Mouse (Mus musculus) myocyte (in vitro differentiated cells): ENCODE data around the gene BC035947. TPM values are rescaled to one million over a fixed set of nuclear protein-coding genes. Genes with fewer than 3 reads are reported as not detected.

Experiments used
- H3K27me3 ChIP-seq: one replicate; pipeline ENCODE4 v1.6.1; 2011; ENCODE audit not compliant: control insufficient read depth, insufficient read depth, insufficient read length
- H3K36me3 ChIP-seq: one replicate; pipeline ENCODE4 v1.6.1; 2011; ENCODE audit not compliant: control insufficient read depth, insufficient read depth
- H3K4me2 ChIP-seq: one replicate; pipeline ENCODE4 v1.6.1; 2011; ENCODE audit warnings: low read depth, control low read depth
- H3K4me3 ChIP-seq: one replicate; pipeline ENCODE4 v1.5.1; 2011; ENCODE audit warnings: mild to moderate bottlenecking, control low read depth, moderate library complexity
- H3K79me2 ChIP-seq: one replicate; pipeline ENCODE4 v1.6.1; 2011; ENCODE audit not compliant: control insufficient read depth, insufficient read depth
- H3ac ChIP-seq: one replicate; pipeline ENCODE4 v1.6.1; 2011; ENCODE audit not compliant: control insufficient read depth, insufficient read length
- CEBPB ChIP-seq: IDR thresholded peaks from 2 replicates; pipeline ENCODE4 v1.6.1; 2011; ENCODE audit warnings: mild to moderate bottlenecking, moderate library complexity; ENCODE audit not compliant: poor library complexity, insufficient read depth, severe bottlenecking
- E2F4 ChIP-seq: IDR thresholded peaks from one replicate; pipeline ENCODE4 v1.6.1; 2011; ENCODE audit warnings: mild to moderate bottlenecking, control low read depth, moderate library complexity; ENCODE audit not compliant: insufficient read depth
- MAX ChIP-seq: IDR thresholded peaks from one replicate; pipeline ENCODE4 v1.6.1; 2011; ENCODE audit warnings: low read depth, mild to moderate bottlenecking, control low read depth
- MYOD1 ChIP-seq, 3 experiments: IDR thresholded peaks; one replicate each; pipeline ENCODE4 v1.6.1; 2011; ENCODE audit warnings: control low read depth in 2 of 3, low read depth in 2 of 3, mild to moderate bottlenecking in 2 of 3, moderate library complexity in 1 of 3; ENCODE audit not compliant: insufficient read length in 2 of 3, control insufficient read depth in 1 of 3
- MYOG ChIP-seq, 3 experiments: IDR thresholded peaks; one replicate each; pipeline ENCODE4 v1.6.1; 2011; ENCODE audit warnings: control low read depth in 2 of 3, low read depth in 2 of 3, mild to moderate bottlenecking in 2 of 3; ENCODE audit not compliant: insufficient read length in 2 of 3, control insufficient read depth in 1 of 3, insufficient read depth in 1 of 3
- POLR2A ChIP-seq: IDR thresholded peaks from one replicate; pipeline ENCODE4 v1.6.1; 2011; ENCODE audit warnings: low read depth, mild to moderate bottlenecking, control low read depth, moderate library complexity; ENCODE audit not compliant: insufficient read length
- POLR2AphosphoS2 ChIP-seq: IDR thresholded peaks from one replicate; pipeline ENCODE4 v1.6.1; 2011; ENCODE audit warnings: low read depth, control low read depth; ENCODE audit not compliant: insufficient read length
- REST ChIP-seq: IDR thresholded peaks from one replicate; pipeline ENCODE4 v1.6.1; 2011; ENCODE audit warnings: mild to moderate bottlenecking, control low read depth, moderate library complexity; ENCODE audit not compliant: insufficient read depth, insufficient read length
- SRF ChIP-seq: IDR thresholded peaks from one replicate; pipeline ENCODE4 v1.6.1; 2011; ENCODE audit warnings: low read depth; ENCODE audit not compliant: control insufficient read depth, insufficient read length
- TCF12 ChIP-seq: IDR thresholded peaks from one replicate; pipeline ENCODE4 v1.6.1; 2011; ENCODE audit warnings: mild to moderate bottlenecking, control low read depth; ENCODE audit not compliant: poor library complexity, insufficient read depth, severe bottlenecking
- TCF3 ChIP-seq: IDR thresholded peaks from one replicate; pipeline ENCODE4 v1.6.1; 2011; ENCODE audit warnings: low read depth, control low read depth; ENCODE audit not compliant: insufficient read length
- USF1 ChIP-seq: IDR thresholded peaks from one replicate; pipeline ENCODE4 v1.6.1; 2011; ENCODE audit warnings: low read depth, mild to moderate bottlenecking, control low read depth, moderate library complexity
- polyA plus RNA-seq: library from polyadenylated mRNA; unstranded; fragments of >200 nt; fragmentation: generic; extraction: Trizol; gene quantifications from one replicate; pipeline ENCODE4 v1.2.1, GENCODE M21; 2012; ENCODE audit warnings: missing spikeins

Gene BC035947
- polyA plus RNA-seq, 1 experiment, result not detected

- H3ac ChIP-seq, result no peak overlapping the region
- H3K36me3 ChIP-seq, result no peaks in the 10 kb centered on the region
- H3K4me2 ChIP-seq, result peak overlapping the region; percentile 78
- no peak overlapping the region for H3K4me3 ChIP-seq
- no peaks in the 10 kb centered on the region for H3K79me2 ChIP-seq
- no peak for TF ChIP-seq E2F4
- no peak for TF ChIP-seq USF1
- TF ChIP-seq MYOD1 (IDR thresholded peaks at IDR 0.05; ENCODE audit: control insufficient read depth in 1 of 3, insufficient read length in 2 of 3, low read depth in 2 of 3), result peak in 1 of 3 experiments; percentile 16
- TF ChIP-seq POLR2AphosphoS2, result no peak
- H3K27me3 ChIP-seq, result no peaks in the 10 kb centered on the region
These were observed 27.2 kb upstream of the BC035947 start for GRCm38 (mm10) chr1:78539166-78539565.

- Histone ChIP-seq H3K36me3 (no peaks in the 10 kb centered on the region), H3K4me2 (peak overlapping the region; percentile 78)
- TF ChIP-seq TCF12 (peak; percentile 98), MAX (no peak), USF1 (no peak), REST (no peak), MYOD1 (IDR thresholded peaks at IDR 0.05; ENCODE audit: control insufficient read depth in 1 of 3, insufficient read length in 2 of 3, low read depth in 2 of 3) (peak; percentile 86 to 91 (median 89)), CEBPB (peak; percentile 78), POLR2A (no peak), TCF3 (peak; percentile 64), POLR2AphosphoS2 (no peak), MYOG (IDR thresholded peaks at IDR 0.05; ENCODE audit: control insufficient read depth in 1 of 3, insufficient read depth in 1 of 3, insufficient read length in 2 of 3, low read depth in 2 of 3) (peak in 2 of 3 experiments; percentile 61 to 97), SRF (no peak), E2F4 (no peak)
These were observed 26.4 kb upstream of the BC035947 start for GRCm38 (mm10) chr1:78538396-78538795.

GRCm38 (mm10) chr1:78537494-78538010 lies 25.6 kb upstream of the BC035947 start:
- H3K4me3 ChIP-seq, result peak overlapping the region; percentile 2
- TF ChIP-seq USF1 (peak; percentile 96), SRF (peak; percentile 49), MYOD1 (IDR thresholded peaks at IDR 0.05; ENCODE audit: control insufficient read depth in 1 of 3, insufficient read length in 2 of 3, low read depth in 2 of 3) (peak; percentile 92 to 99 (median 98)), MAX (peak; percentile 52), TCF12 (peak; percentile 99), CEBPB (peak; percentile 61), MYOG (IDR thresholded peaks at IDR 0.05; ENCODE audit: control insufficient read depth in 1 of 3, insufficient read depth in 1 of 3, insufficient read length in 2 of 3, low read depth in 2 of 3) (peak; percentile 97 to 99 (median 98)), TCF3 (peak; percentile 98), POLR2A (peak; percentile 25), REST (no peak), E2F4 (no peak), POLR2AphosphoS2 (no peak)

More at GRCm38 (mm10) chr1:78538396-78538795, 26.4 kb upstream of the BC035947 start:
- H3K4me3 ChIP-seq, result no peak overlapping the region
- no peak overlapping the region for H3ac ChIP-seq
- H3K79me2 ChIP-seq, result no peaks in the 10 kb centered on the region
- no peaks in the 10 kb centered on the region for H3K27me3 ChIP-seq

GRCm38 (mm10) chr1:78536310-78537164 lies 24.6 kb upstream of the BC035947 start:
- TF ChIP-seq USF1, result no peak
- TF ChIP-seq CEBPB, result no peak
- no peak for TF ChIP-seq TCF12
- no peak for TF ChIP-seq MYOD1 (IDR thresholded peaks at IDR 0.05; ENCODE audit: control insufficient read depth in 1 of 3, insufficient read length in 2 of 3, low read depth in 2 of 3)
- TF ChIP-seq POLR2AphosphoS2, result no peak
- TF ChIP-seq REST, result no peak
- no peak for TF ChIP-seq MYOG (IDR thresholded peaks at IDR 0.05; ENCODE audit: control insufficient read depth in 1 of 3, insufficient read depth in 1 of 3, insufficient read length in 2 of 3, low read depth in 2 of 3)
- no peak for TF ChIP-seq TCF3
- no peak for TF ChIP-seq E2F4
- no peak for TF ChIP-seq SRF
- no peak for TF ChIP-seq MAX
- no peak for TF ChIP-seq POLR2A
- Histone ChIP-seq H3K4me3 (peak overlapping the region; percentile 2), H3K4me2 (peak overlapping the region; percentile 93), H3ac (no peak overlapping the region), H3K36me3 (no peaks in the 10 kb centered on the region), H3K79me2 (no peaks in the 10 kb centered on the region), H3K27me3 (no peaks in the 10 kb centered on the region)

More at GRCm38 (mm10) chr1:78537494-78538010, 25.6 kb upstream of the BC035947 start:
- H3ac ChIP-seq, result no peak overlapping the region
- no peaks in the 10 kb centered on the region for H3K27me3 ChIP-seq
- H3K36me3 ChIP-seq, result no peaks in the 10 kb centered on the region
- H3K4me2 ChIP-seq, result peak overlapping the region; percentile 93
- H3K79me2 ChIP-seq, result no peaks in the 10 kb centered on the region
